In genomic region chr19:55390323-55390722, GRCm38 (mm10) we compare ENCODE assay signal across 16 mouse cellular contexts.
"Had no signal": no experiment of that assay in that cellular context is flagged by ENCODE, and none has a peak within 500 bp of the region (broad histone marks: within the 10 kb centered on the region; RNA-seq: fewer than 3 reads in every experiment).

No protein-coding gene starts in this region.

- H3K4me3 ChIP-seq: limb, embryonic 13.5 days; liver, embryonic 15.5 days; myocyte; stomach, embryonic 15.5 days had no signal

- H3K4me2 ChIP-seq: limb, embryonic 13.5 days; liver, embryonic 11.5 days; liver, embryonic 15.5 days; lung, embryonic 14.5 days; stomach, embryonic 15.5 days had no signal

- ATAC-seq: intestine, embryonic 16.5 days had no signal

- H3K27ac ChIP-seq: kidney, postnatal 0 days; limb, embryonic 13.5 days; liver, embryonic 15.5 days; stomach, embryonic 15.5 days had no signal

- H3K4me1 ChIP-seq: liver, embryonic 15.5 days; stomach, embryonic 15.5 days had no signal

- H3K9me3 ChIP-seq: limb, embryonic 13.5 days; liver, embryonic 15.5 days; stomach, embryonic 15.5 days had no signal

- H3K36me3 ChIP-seq: limb, embryonic 13.5 days; liver, embryonic 15.5 days; stomach, embryonic 15.5 days had no signal

- H3K9ac ChIP-seq: limb, embryonic 13.5 days; liver, embryonic 15.5 days; lung, embryonic 14.5 days; stomach, embryonic 15.5 days had no signal

- DNase-seq: kidney, adult 8-10 months; kidney, postnatal 36 days; layer of hippocampus, adult 9-11 months; lung, embryonic 14.5 days; lung, postnatal 10 days; lung, postnatal 4 days; right cerebral cortex, postnatal 14 days; thymus, adult 2 months; thymus, postnatal 25 days had no signal

- H3K27me3 ChIP-seq: limb, embryonic 13.5 days; liver, embryonic 15.5 days; stomach, embryonic 15.5 days had no signal
